Mouse (Mus musculus): ENCODE data around the gene Rmi2. TPM values are rescaled to one million over a fixed set of nuclear protein-coding genes. Genes with fewer than 3 reads are reported as not detected.

Gene Rmi2
- polyA plus RNA-seq, 1 experiment = 0.16 TPM

DNA sequence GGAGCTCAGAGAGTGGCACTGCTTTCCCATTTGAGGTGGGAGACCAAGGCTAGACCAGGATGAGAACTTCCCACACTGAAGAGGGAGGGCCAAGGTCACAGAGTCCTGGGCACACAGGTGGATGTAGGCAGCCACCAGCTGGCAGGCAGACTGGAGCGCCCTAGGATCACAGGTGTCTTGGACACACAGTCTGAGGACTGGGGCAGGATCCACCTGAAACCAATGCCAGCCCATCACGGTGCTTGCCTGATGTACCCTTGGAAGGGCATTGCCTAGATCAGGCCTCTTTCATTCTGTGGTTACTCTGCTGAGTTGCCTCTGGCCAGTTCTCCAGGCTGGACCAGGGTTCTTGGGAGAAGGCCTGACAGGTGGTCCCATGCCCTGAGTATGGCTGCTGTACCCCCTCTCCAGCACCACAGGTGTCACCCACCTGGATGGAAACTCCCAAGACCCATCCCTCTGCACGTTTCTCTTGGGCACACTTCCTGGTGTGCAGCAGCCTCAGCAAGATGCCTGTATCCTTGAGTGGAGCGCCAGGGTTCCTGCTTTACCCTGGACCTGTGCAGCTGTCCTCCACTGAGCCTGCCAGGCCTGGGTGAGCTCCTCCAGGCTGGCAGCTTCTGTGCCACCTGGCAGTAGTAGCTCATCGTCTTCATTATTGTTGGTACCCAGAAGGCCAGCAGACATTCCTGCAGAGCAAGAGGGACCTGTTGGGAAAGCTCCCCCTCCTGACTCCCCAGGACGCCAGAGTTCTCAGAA lies 30.2 kb downstream of the Rmi2 start:
- DNase-seq (ENCODE audit: extremely low spot score in 1 of 2, low spot score in 1 of 2) = no peak

GRCm38 (mm10) chr16:10865592-10865987 lies 30.7 kb downstream of the Rmi2 start:
- DNase-seq (ENCODE audit: extremely low spot score in 1 of 2, low spot score in 1 of 2) = no peak

GRCm38 (mm10) chr16:10866841-10867240 lies 32.0 kb downstream of the Rmi2 start:
- DNase-seq (ENCODE audit: extremely low spot score in 1 of 2, low spot score in 1 of 2) = no peak

- no peak for DNase-seq (ENCODE audit: extremely low spot score in 1 of 2, low spot score in 1 of 2)
Measured at GRCm38 (mm10) chr16:10867501-10867900, 32.6 kb downstream of the Rmi2 start.

GRCm38 (mm10) chr16:10867904-10868440 lies 33.1 kb downstream of the Rmi2 start:
- DNase-seq (ENCODE audit: extremely low spot score in 1 of 2, low spot score in 1 of 2) = peak in 1 of 2 experiments; percentile 74

GRCm38 (mm10) chr16:10870969-10871368 lies 36.1 kb downstream of the Rmi2 start:
- DNase-seq (ENCODE audit: extremely low spot score in 1 of 2, low spot score in 1 of 2) = no peak

DNA sequence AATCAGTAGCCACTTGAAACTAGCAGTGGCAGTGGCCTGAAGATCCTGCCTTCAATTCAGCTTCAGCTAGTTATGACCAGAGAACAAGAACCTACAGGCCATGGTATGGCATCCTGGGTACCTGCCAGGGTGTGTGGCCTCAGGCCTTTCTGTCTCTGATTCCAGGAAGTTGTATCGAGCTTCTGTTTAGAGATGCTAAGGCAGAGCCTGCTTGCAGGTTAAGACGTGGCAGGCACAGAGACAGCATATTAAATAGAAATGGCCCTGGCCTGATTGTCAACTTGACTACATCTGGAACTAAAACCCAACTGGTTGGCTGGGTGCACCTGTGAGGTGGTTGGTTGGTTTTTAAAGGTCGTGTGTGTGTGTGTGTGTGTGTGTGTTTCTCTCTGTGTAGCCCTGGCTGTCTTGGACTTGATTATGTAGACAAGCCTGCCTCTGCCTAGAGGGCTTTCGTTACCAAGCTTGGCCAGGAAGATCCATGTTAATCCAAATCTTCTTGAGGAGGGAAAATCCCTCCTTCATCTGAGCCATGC lies 38.0 kb downstream of the Rmi2 start:
- no peak for DNase-seq (ENCODE audit: extremely low spot score in 1 of 2, low spot score in 1 of 2)

- DNase-seq (ENCODE audit: extremely low spot score in 1 of 2, low spot score in 1 of 2) = peak; percentile 24 to 94
Measured at GRCm38 (mm10) chr16:10873654-10874053, 38.8 kb downstream of the Rmi2 start.

- DNase-seq (ENCODE audit: extremely low spot score in 1 of 2, low spot score in 1 of 2) = no peak
Measured at GRCm38 (mm10) chr16:10878227-10878626, 43.4 kb downstream of the Rmi2 start.

GRCm38 (mm10) chr16:10879467-10879866 lies 44.6 kb downstream of the Rmi2 start:
- peak in 1 of 2 experiments; percentile 81 for DNase-seq (ENCODE audit: extremely low spot score in 1 of 2, low spot score in 1 of 2)

- no peak for DNase-seq (ENCODE audit: extremely low spot score in 1 of 2, low spot score in 1 of 2)
Measured at GRCm38 (mm10) chr16:10881231-10881962, 46.5 kb downstream of the Rmi2 start.

- DNase-seq (ENCODE audit: extremely low spot score in 1 of 2, low spot score in 1 of 2) = no peak
Measured at GRCm38 (mm10) chr16:10887436-10887835, 52.6 kb downstream of the Rmi2 start.

DNA sequence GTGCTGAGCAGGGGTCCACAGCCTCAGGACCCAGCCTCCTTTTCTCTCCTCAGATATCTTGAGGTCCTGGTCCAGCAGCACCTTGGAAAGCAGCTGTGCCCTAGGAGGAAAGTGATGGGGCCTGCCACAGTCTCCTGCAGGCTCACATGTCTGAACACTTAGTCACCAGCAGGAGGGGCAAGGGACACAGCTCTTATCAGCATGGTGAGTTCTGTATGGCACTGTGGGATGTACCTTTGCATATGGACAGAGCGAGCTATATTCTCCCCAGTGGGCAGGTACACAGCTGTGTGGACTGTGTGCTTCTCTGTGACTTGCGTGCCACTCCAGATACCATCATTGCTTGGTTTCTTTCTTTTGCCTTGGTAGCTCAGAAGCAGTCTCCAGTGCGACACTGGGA lies 55.5 kb downstream of the Rmi2 start:
- DNase-seq (ENCODE audit: extremely low spot score in 1 of 2, low spot score in 1 of 2) = no peak

DNA sequence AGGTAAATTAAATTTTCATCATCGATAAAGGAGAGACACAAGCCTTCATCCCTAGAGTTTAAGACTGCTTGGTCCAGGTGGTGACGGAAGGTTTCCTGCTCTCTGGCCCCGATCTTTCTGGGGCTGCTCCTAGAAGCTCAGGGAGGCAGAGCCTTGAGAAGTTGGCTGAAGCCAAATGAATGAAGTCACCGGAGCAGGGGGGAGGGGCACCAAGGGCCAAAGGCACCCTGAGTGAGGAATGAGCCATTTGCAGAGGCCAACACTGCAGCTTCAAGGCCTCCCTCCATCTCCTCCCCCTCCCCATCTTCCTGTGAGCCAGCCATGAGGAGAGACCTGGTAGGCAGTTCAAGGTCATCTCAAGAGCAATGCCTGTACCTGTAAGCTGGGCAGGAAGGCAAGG lies 58.3 kb downstream of the Rmi2 start:
- DNase-seq (ENCODE audit: extremely low spot score in 1 of 2, low spot score in 1 of 2) = no peak

- no peak for DNase-seq (ENCODE audit: extremely low spot score in 1 of 2, low spot score in 1 of 2)
Measured at GRCm38 (mm10) chr16:10895906-10896305, 61.0 kb downstream of the Rmi2 start.

- DNase-seq (ENCODE audit: extremely low spot score in 1 of 2, low spot score in 1 of 2) = no peak
Measured at GRCm38 (mm10) chr16:10897372-10897771, 62.5 kb downstream of the Rmi2 start.

DNA sequence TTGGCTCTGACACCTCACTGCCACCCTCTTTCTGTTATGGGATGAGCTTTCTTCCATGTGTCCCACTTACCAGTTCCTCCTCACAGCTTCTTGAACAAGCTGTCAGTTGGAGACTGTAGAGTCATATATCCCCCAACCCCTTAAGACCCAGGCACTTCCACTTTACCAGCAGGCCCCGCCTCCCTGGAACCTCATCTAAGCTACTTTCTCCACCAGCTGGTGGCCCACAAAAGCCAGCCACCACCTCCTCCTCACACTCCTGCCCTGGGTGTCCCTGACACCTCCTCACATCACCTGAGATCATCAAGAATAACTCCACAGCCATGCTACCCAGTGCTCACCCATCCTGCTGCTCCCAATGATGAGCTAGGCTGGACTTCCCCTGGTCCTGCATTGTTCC lies 65.9 kb downstream of the Rmi2 start:
- no peak for DNase-seq (ENCODE audit: extremely low spot score in 1 of 2, low spot score in 1 of 2)

GRCm38 (mm10) chr16:10901956-10902355 lies 67.1 kb downstream of the Rmi2 start:
- no peak for DNase-seq (ENCODE audit: extremely low spot score in 1 of 2, low spot score in 1 of 2)

GRCm38 (mm10) chr16:10902849-10903248 lies 68.0 kb downstream of the Rmi2 start:
- no peak for DNase-seq (ENCODE audit: extremely low spot score in 1 of 2, low spot score in 1 of 2)

- DNase-seq (ENCODE audit: extremely low spot score in 1 of 2, low spot score in 1 of 2) = no peak
Measured at GRCm38 (mm10) chr16:10905661-10906113, 70.8 kb downstream of the Rmi2 start.

DNA sequence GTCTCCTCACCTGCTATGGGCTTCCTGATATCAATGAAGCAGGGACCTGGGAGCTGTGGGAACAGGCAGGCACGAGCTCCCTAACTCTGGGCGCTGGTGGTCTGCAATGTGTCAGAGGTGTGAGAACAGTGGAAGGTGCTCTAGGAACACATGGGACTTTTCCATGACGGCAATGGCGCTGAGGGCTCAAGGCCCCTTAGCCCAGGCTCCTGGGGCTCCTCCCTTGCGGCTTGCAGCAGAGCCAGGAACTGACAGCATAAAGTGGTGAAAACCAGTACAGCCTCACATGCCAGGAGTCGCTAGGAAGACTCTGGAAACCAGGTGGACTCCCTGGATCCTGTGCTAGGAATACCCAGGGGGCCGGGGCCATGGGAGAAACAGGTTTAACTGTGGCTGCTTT lies 75.7 kb downstream of the Rmi2 start:
- DNase-seq (ENCODE audit: extremely low spot score in 1 of 2, low spot score in 1 of 2) = no peak

Data from frontal cortex, adult 2 months (tissue).